Mouse (Mus musculus) induced T-regulatory cell, adult 2 months (primary cell): Measurements from ENCODE around the gene Il33.

Experiments used
- DNase-seq: peaks from one replicate; pipeline ENCODE4 v3.0.0-alpha.2; 2012; ENCODE audit warnings: low read depth

The Il33 gene

GRCm38 (mm10) chr19:29924638-29925258 is at the start of gene Il33:
Gene Il33 (plus strand): TSS chr19:29925114.
- DNase-seq = no peak

- DNase-seq = no peak
These were observed 47.3 kb upstream of the Il33 start for GRCm38 (mm10) chr19:29877422-29878291.

DNA sequence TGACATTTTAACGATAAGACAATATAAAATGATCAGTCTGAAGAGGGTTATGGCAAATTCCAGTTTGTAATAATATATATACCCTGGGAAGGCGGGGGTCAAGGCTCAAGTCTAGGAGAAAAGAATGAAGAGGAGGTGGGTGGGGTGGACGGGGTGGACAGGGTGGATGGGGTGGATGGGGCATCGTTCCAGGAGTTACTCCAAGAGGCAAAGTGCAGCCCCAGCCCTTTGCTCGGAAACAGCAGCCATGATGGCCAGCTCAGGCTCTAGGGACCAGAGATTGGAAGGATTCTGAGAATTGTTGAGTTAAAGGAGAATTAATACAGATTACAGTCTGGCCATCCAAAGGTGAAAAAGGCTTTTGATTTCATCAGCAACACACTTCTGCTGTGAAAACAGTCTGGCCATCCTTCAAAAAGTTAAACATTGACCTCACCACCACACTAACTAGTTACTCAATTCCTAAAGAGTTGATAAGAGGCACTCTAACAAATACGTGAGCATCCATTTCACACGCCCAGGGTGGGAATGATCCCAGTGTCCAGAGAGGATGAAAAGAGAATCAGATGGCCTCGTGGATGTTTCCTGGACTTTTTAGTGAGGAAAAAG is 45.9 kb upstream of the Il33 start:
- no peak for DNase-seq

DNA sequence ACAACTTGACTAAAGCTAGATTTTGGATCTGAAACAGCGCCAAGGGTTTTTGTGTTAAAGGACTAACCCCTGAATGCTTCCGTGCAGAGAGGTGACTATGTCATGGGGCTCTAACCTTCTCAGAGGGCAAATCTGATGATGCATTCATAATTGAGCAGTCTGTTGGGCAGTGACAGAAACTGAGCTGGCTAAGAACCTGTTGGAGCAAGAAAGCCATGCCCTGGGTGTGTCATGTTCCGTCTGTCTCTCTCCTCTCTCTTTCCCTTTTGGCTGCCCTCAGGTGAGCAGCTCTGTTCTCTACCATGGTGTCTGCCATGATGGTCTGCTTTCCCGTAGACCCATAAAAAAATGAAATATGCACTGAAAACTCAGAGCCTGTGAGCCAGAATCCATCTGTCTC is 44.0 kb upstream of the Il33 start:
- DNase-seq = no peak

- no peak for DNase-seq
These were observed 42.2 kb upstream of the Il33 start for GRCm38 (mm10) chr19:29882696-29883095.

GRCm38 (mm10) chr19:29885548-29885947 is 39.4 kb upstream of the Il33 start:
- no peak for DNase-seq

- DNase-seq = no peak
These were observed 37.4 kb upstream of the Il33 start for GRCm38 (mm10) chr19:29887476-29887875.

DNA sequence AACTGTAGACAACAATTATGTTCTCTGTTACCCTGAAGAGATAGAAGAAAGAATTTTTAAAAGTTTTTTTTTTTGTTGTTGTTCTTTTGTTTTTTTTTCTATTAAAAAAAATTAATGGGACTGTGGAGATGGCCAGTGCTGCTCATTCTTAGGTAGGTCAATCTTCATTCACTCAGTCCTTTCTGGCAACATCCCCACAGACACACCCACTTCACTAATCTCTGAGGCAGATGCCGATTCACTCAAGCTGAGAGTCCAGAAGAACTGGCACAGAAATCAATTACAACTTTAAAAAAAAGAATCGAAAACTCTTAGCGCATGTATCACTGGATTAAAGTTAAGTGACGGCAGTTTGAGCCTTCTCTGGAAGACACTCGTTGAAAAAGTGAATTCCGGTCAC is 36.0 kb upstream of the Il33 start:
- no peak for DNase-seq

DNA sequence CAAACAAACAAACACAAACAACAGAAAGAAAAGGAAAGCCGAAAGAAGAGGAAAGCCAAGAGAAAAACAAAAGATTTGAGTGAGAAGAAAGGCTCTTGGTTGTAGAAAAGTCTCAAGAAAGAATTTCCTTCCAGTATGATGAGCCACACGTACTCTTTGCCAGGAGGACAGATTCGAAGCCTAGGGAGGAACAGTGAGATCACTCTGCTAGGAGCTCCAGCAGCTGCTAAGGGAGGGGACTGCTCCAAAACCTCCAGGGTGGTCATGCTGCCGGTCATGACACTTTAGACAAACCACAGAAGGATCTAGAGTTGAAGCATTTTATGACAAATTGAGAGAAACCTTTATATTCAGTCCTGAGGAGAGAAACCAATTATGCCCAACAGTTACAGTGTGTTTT is 32.9 kb upstream of the Il33 start:
- no peak for DNase-seq

- DNase-seq = no peak
These were observed 32.1 kb upstream of the Il33 start for GRCm38 (mm10) chr19:29892786-29893185.

DNA sequence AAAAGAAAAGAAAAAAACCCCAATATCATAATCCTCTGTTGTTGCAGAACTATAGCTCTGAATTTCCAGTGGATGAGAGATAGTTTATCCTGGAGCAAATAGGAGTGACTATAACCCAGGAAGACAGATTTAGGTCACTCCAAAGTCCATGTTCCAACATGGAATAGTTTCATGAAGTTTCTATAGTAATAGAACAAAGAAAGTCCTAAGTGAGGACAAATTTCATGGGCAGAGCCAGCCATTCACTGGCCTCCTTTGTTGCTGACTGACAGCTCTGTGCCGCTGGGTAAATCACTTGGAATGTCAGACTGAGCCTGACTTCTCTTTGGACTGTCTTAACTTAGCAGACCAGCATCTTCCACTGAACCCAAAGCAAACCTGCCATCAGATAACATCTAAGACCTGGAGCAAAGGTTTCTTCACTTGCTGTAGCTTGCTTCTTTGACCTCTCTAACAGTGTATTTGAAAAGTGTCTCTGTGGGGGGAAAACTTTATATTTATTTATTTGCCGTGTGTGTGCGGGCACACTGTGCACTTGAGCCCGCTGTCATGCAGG is 31.1 kb upstream of the Il33 start:
- no peak for DNase-seq

GRCm38 (mm10) chr19:29894381-29894780 is 30.5 kb upstream of the Il33 start:
- DNase-seq = no peak

GRCm38 (mm10) chr19:29895047-29895446 is 29.9 kb upstream of the Il33 start:
- DNase-seq = no peak

DNA sequence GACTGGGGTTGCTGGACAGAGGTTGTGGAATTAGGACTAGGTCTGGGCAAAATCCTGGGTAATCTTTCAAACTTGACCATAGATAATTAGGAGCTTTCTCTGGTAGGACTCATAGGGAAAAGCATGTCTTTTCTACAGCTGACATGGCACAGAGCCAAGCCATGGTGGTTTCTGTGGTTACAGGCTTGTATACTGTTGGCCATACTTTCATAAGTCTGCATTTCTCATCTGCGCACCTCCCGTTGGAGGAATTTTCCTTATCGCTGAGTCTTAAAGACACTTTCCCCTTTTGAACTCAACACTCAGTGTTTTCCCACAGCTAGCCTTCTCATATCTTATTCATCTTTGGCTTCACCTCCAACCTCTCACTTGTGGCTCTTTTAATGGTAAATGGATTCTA is 24.6 kb upstream of the Il33 start:
- no peak for DNase-seq

GRCm38 (mm10) chr19:29902343-29903070 is 22.4 kb upstream of the Il33 start:
- no peak for DNase-seq

DNA sequence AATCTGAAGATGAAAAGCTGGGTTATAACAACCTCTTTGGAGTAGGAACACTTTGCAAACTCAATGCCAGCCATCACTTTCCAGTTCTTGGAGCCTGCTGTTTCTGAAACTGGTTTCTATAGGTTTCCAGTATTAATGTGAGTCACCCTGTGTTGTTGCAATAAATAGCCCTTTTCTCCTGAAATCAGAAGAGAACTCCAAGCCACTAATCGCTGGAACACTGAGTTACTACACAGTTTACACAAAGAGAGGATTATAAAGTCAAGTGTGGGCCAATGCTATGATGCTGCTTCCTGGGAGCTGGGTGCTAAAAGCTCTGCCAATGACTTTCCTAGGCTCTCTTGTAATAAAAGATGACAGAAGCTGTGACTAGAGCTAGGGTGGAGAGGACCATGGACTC is 19.0 kb upstream of the Il33 start:
- no peak for DNase-seq

DNA sequence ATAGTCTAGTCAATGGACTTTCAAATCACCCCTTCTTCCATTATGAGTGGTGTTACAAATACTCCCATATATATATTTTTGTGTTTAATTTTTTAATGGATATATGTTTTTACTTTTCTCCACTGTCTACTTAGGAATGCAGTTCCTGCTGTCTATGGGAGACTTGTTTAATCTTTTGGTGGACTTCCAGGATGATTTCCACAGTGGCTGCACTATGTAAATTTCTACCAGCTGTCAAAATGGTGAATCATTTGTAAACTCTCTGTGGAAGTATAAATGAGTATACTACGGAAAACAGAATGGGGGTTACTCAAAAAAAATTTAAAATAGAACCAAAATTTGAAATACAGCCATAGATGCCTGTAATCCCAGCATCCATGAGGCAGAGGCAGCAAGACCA is 15.7 kb upstream of the Il33 start:
- DNase-seq = no peak

DNA sequence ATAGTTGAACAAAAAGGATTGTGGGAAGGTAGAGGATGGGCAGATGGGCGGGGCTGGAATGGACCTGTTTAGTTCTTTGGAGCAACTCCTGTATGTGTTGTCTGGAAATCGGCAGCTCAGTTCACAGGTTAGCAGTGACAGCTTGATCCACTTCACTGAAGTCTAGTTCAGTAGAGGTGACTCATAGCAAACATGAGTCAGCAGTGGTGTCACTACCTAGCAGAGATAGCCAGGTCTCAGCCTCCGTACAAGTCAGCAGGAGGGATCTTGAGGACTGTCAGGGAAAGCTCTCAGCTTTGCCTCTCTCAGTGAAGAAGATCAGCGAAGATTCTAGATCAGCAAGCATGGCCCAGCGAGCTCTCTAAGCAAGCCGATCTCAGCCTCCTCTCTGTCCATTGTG is 13.0 kb upstream of the Il33 start:
- DNase-seq = no peak

DNA sequence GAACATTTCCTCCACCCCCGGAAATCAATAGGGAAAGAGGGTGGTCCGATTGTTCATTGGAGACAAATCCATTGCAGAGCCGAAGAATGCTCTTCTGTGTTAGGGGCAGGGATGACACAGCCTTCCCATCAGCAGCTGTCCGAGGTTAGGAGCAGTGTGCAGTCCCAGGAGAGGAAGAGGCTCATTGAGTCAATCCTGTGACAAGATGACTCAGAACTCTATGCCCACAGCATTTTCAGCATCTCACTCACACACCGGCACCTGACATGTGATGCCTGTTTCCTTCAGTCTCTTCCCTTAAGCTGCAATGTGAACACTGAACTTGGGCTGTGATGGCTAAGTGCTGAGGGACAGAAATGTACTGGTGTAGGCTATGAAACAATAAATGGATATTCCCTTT is 7.5 kb upstream of the Il33 start:
- DNase-seq = no peak

DNA sequence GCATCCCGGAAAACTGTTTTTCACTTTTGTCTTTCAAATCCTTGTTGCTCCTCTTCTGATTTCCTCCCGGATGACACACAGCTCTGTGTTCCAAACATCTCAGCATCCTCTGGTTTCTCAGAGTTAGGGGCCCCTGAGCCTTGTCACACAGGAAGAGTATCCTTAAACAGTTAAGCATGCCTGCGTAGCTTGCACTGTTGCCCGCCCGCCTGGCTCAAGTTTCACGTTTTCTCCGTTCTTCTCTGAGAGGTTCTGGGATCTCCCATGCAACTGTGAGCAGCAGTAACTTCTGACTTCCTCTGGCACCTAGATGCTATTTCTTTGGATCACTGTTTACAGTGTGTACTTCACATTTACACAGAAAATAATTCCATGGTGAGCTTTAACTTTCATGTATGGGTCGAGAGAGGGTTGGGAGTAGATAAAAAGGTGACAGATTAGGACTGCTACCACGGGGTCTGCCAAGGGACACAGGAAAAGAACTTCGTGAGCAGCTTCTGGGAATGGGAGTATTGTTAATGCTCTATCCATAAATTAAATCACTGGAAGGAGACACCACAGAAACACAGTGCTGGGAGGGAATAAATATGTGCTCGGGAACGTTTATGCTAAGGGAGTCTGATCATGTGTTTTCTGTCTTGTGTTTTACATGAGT is 1.3 kb downstream of the Il33 start:
- no peak for DNase-seq

DNA sequence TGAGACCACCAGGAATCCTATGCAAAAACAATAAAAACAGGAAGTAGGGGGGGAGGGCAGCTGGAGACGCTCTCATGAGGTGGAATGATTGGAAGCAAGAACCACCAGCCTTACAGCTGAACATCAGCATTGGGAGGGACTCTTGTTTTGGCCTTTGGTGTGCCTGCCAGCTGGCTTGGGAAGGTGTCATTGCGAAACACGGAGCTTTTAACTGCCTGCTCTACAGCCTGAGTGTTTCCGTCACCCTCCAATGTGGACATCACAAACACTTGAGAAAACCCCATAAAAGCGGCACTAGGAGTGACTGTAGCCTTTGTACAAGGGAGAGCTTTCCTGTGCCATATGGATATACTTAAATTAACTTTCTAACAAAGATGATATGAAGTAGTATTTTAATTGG is 5.4 kb downstream of the Il33 start:
- no peak for DNase-seq

DNA sequence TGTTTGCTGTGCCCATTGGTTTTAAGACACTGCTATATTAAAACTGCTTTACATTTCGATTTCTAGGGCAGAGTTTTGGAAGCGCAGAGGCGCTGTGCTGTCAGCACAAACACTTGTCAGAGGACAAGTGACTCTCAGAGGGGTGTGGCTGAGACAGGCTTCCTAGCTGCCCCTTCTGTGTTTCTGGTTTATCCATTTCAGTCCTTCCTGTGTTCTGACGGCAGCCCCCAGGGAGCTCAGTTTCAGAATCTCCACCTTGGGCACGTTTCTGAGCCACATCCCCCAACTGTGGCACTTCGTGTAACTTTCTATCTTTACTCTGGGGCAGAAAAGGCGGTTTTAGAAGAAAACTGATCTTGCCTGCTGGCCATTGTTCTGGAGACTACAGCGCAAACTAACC is 12.5 kb downstream of the Il33 start:
- DNase-seq = no peak
